Mouse (Mus musculus) neural tube, embryonic 12.5 days (tissue): Measurements from ENCODE around the gene Zfp937. TPM values are rescaled to one million over a fixed set of nuclear protein-coding genes. Genes with fewer than 3 reads are reported as not detected.
"Not testable (repeated sequence)": the region's sequence is repeated elsewhere in the genome, so short reads cannot be mapped to it uniquely, and the experiment has no call there.

ENCODE experiments used
- ATAC-seq: fragments of 200-750 bp; cut with Nextera tagmentation; 2 replicates; pipeline ENCODE4 v1.8.0; 2017; ENCODE audit warnings: low read depth, mild to moderate bottlenecking, moderate TSS enrichment, moderate library complexity; ENCODE audit not compliant: low FRiP score
- H3K27ac ChIP-seq: fragments of 300-500 bp; sonication (generic); 2 replicates; pipeline ENCODE4 v1.5.1; 2016
- H3K27me3 ChIP-seq: fragments of 300-500 bp; sonication (generic); replicated peaks from 2 replicates; pipeline ENCODE4 v1.6.1; 2016; ENCODE audit warnings: mild to moderate bottlenecking
- H3K36me3 ChIP-seq: fragments of 300-500 bp; sonication (generic); 2 replicates; pipeline ENCODE4 v1.6.1; 2016; ENCODE audit warnings: mild to moderate bottlenecking
- H3K4me1 ChIP-seq: fragments of 300-500 bp; sonication (generic); 2 replicates; pipeline ENCODE4 v1.6.1; 2016
- H3K4me2 ChIP-seq: fragments of 300-500 bp; sonication (generic); replicated peaks from 2 replicates; pipeline ENCODE4 v1.6.1; 2016; ENCODE audit warnings: mild to moderate bottlenecking
- H3K4me3 ChIP-seq: fragments of 300-500 bp; sonication (generic); 2 replicates; pipeline ENCODE4 v1.5.1; 2016
- H3K9ac ChIP-seq: fragments of 300-500 bp; sonication (generic); 2 replicates; pipeline ENCODE4 v1.6.1; 2016; ENCODE audit warnings: mild to moderate bottlenecking
- H3K9me3 ChIP-seq: fragments of 300-500 bp; sonication (generic); 2 replicates; pipeline ENCODE4 v1.6.1; 2016; ENCODE audit warnings: mild to moderate bottlenecking
- WGBS: fragments of 180-500 bp; shearing (Covaris S2); methylation state at CpG from one replicate; pipeline ENCODE4 v1.1.7; 2016; 5-methylcytosine and 5-hydroxymethylcytosine counted together
- polyA plus RNA-seq: library from polyadenylated mRNA; unstranded; fragments of >200 nt; fragmentation: Nextera tagmentation; extraction: Ambion mirVana; gene quantifications from 2 replicates; pipeline ENCODE4 v1.2.1, GENCODE M21; 2016

Zfp937 gene
- polyA plus RNA-seq: 11.9 and 12.3 TPM in 2 replicates

DNA sequence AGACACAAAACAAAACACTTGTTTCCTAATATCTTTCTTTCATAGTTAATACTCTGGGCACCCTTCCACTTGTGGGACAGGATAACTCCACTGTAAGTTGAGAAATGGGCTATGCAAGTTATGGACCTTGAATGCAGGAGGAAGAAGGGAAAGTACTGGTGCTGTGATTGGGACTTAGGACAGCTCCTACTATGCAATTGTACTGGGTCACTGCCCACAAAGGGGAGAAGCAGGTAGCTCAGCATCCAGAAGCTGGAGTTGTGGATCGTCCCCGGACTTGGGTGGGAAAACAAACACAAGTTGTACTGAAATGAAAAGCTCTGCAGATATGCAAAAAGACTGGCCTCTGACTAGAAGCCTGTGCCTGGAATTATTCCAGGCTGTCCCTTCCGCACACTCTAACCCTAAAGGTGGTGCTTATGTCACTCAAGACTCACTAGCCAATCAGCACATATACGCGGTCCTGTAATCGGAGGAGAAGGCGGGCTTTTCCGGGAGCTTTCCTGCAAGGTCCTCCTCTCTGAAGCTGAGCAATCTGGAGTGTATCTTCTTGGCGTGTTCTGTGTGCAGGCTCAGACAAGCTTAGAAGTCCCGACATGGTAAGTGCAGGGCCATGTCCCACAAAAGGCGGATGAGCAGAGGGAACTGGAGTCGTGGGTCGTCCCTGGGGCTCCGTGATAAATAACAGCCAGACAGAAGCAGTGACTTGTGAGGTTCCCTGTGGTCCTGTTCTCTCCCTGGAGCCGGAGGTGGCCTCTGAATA is at the start of gene Zfp937:
Gene Zfp937, plus strand, starts transcription at position 474 of the 763 bp plus-strand sequence.
- H3K4me1 ChIP-seq, H3K36me3 ChIP-seq, H3K27me3 ChIP-seq, H3K9me3 ChIP-seq, H3K27ac ChIP-seq: not testable (repeated sequence)
- ATAC-seq: peak; percentile 100
- Histone ChIP-seq H3K9ac (peak within 1 kb of the TSS; percentile 38; the same call in 1 of the 2 replicates), H3K4me3 (peak within 1 kb of the TSS; percentile 42), H3K4me2 (peak within 1 kb of the TSS; percentile 54)
- 2% methylated on average over 15 of the region's 15 CpGs for WGBS

DNA sequence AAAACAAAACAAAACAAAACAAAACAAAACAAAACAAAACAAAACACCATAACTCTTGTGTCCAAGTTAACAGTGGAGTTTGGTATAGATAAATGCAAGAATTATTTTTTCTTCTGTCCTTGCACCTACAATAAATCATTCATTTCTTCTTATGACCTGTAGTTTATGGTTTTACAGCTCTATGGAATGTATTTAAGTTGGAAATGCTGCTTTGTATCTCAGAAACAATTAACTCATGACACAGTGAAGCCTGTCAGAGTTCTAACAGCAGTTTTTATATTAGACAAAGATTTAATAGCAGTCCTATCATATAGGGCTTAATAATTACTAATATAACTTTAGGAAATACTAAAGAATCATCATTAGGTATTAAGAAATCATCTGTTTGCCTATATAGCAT is 44.0 kb upstream of the Zfp937 start:
- Histone ChIP-seq H3K27me3 (no peaks in the 10 kb centered on the region), H3K27ac (no peak overlapping the region), H3K4me2 (no peak overlapping the region), H3K9ac (no peak overlapping the region), H3K4me1 (no peaks in the 10 kb centered on the region), H3K9me3 (peaks cover 3% of the 10 kb centered on the region; the same call in 1 of the 2 replicates), H3K36me3 (no peaks in the 10 kb centered on the region), H3K4me3 (no peak overlapping the region)
- ATAC-seq: no peak

DNA sequence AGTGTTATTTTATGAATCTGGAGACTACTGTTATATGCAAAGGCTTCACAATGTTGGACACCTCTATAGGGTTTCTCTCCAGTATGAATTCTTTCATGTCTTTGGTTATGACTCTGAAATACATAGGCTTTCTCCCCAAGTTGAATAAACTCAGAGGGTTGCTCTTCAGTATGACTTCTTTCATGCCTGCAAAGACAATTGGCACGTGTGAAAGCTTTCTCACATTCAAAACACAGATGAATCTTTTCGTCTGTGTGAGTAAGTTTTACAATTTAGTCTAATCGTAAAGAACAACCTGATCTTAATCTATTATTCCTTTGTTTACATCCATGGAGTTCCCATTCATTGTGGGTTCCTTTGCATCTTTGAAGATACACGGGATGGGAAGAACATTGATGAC is 38.3 kb upstream of the Zfp937 start, which contains the start of gene Gm10770:
Gene Gm10770, minus strand, starts transcription at position 101 of the 400 bp plus-strand sequence.
- H3K4me3 ChIP-seq, H3K9ac ChIP-seq, H3K36me3 ChIP-seq, H3K4me1 ChIP-seq, ATAC-seq, H3K4me2 ChIP-seq, H3K9me3 ChIP-seq, H3K27me3 ChIP-seq, H3K27ac ChIP-seq: not testable (repeated sequence)
- WGBS: 87% methylated on average over 4 of the region's 4 CpGs

DNA sequence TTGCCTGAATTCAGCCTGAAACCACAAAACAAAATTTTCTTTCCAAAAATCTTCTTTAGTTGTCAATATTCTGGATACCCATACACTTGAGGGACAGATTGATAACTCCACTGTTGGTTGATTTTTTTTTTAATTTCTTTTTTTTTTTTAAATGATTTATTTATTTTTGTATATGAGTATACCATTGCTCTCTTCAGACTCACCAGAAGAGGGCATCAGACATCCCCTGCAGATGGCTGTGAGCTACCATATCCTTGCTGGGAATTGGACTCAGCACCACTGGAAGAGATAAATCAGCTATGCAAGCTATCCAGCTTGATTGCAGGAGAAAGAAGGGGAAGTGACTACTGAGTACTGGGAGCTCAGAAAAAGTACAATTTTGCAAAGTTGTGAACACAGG is 36.8 kb upstream of the Zfp937 start:
- not testable (repeated sequence) for H3K9ac ChIP-seq, H3K4me3 ChIP-seq, H3K36me3 ChIP-seq, H3K27ac ChIP-seq, H3K4me1 ChIP-seq, ATAC-seq, H3K4me2 ChIP-seq, H3K27me3 ChIP-seq, H3K9me3 ChIP-seq

DNA sequence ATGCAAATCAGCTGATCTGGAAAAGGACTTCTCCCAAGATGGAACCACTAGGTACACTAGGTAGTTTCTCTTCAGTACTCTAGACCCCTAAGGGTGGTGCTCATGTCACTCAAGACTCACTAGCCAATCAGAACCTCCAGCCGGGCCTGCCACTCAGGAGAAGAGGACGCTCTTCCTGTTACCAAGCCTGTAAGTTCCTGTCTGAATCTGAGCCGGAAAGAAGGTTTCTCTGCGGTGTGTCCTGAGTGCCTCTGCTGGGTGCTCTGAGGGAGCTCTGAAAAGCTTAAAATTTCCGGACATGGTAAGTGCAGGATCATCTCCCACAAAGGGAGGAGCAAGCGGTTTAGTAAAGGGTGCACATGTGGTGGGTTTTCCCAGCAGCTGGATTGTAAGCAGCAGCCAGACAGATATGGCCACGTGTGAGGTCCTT is 36.3 kb upstream of the Zfp937 start, which contains the start of gene Gm14139:
Gene Gm14139, plus strand, starts transcription at position 186 of the 430 bp plus-strand sequence.
- ATAC-seq: not testable (repeated sequence)

DNA sequence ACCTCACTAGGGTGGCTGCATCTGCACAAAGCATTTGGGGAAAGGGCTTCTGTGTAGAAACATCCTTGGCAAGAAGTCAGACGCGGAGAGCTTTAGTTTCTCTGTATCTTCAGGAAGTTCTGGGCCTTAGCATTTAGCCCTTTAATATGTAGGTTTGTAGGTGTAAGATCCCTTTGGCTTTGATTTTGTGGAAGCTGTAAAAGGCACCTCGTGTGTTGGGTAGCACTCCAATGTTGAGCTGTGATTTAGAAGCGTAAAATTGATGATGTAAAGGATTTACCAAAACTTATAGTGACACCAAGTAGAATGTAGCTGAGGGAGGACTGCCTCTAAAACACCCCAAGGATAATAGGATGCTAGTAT is 471 bp downstream of the Zfp937 start:
- H3K36me3 ChIP-seq, H3K27me3 ChIP-seq, H3K4me1 ChIP-seq, H3K27ac ChIP-seq, H3K9me3 ChIP-seq: not testable (repeated sequence)
- Histone ChIP-seq H3K4me2 (peak overlapping the region; percentile 54), H3K4me3 (peak overlapping the region; percentile 42), H3K9ac (peak overlapping the region; percentile 38; the same call in 1 of the 2 replicates)
- 18% methylated on average over 4 of the region's 4 CpGs for WGBS
- peak; percentile 21 for ATAC-seq

More for the DNA sequence above, 36.3 kb upstream of the Zfp937 start, which contains the start of gene Gm14139:
- H3K4me1 ChIP-seq, H3K4me3 ChIP-seq, H3K4me2 ChIP-seq, H3K9ac ChIP-seq, H3K36me3 ChIP-seq, H3K27me3 ChIP-seq, H3K27ac ChIP-seq, H3K9me3 ChIP-seq: not testable (repeated sequence)
- WGBS: 79% methylated on average over 7 of the region's 7 CpGs

DNA sequence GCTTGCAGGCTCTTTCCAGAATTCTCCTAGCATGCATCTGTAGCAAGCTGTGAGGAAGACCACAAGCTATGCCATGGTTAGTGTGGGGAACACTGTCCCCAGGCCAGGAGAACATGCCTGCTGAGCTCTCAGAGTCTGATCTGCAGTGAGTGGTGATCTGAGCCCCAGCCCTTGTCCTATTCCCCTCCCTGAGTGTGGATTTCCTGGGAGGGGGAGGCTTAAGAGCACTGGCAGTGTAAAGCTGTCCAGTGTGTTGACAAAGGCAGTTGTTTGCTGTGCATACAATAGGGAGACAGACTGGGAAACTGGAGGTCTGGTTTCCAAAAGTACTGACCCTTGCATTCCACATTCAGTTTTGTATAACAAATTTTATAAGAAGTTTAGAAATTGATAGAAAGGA is 5.4 kb downstream of the Zfp937 start:
- not testable (repeated sequence) for H3K27ac ChIP-seq, H3K9me3 ChIP-seq, H3K36me3 ChIP-seq, H3K9ac ChIP-seq, ATAC-seq, H3K4me2 ChIP-seq, H3K4me1 ChIP-seq, H3K4me3 ChIP-seq, H3K27me3 ChIP-seq

DNA sequence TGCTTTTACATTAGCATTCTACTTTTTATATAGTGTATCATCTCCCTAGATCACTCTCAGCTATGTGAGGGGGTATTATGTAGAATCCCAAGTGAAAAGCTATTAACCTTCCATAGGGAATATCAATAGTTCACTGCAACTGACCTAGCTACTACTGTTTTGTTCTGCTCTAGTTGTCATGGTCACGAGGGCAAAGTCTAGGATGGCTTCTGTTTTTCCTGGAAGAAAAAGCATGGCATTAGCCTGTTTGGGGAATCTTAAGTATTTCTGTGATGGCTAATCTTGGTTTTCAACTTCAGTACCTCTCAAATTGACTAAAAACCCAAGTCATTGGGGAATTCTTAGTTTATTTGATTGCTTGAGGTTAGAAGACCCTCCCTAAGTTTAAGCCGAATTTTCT is 25.3 kb downstream of the Zfp937 start:
- 94% methylated on average over 2 of the region's 2 CpGs for WGBS
- ATAC-seq: no peak
- Histone ChIP-seq H3K27me3 (no peaks in the 10 kb centered on the region), H3K27ac (no peak overlapping the region), H3K36me3 (peaks cover 23% of the 10 kb centered on the region), H3K9ac (no peak overlapping the region), H3K4me3 (no peak overlapping the region), H3K9me3 (peaks cover 21% of the 10 kb centered on the region), H3K4me2 (no peak overlapping the region), H3K4me1 (no peaks in the 10 kb centered on the region)

DNA sequence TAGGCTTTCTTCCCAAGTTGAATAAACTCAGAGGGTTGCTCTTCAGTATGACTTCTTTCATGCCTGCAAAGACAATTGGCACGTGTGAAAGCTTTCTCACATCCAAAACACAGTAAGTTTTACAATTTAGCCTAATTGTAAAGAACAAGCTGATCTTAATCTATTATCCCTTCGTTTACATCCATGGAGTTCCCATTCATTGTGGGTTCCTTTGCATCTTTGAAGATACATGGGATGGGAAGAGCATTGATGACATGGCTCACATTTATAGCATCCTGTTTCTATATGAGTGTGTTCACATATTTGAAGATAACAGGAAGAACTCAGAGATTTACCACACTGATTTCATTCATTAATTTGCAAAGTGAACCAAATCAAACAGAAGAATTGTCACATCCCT is 37.6 kb downstream of the Zfp937 start, which contains the start of gene Gm21994:
Gene Gm21994, minus strand, starts transcription at position 101 of the 400 bp plus-strand sequence.
- H3K27ac ChIP-seq, H3K27me3 ChIP-seq, H3K9ac ChIP-seq, H3K9me3 ChIP-seq, H3K4me3 ChIP-seq, H3K36me3 ChIP-seq, H3K4me2 ChIP-seq, H3K4me1 ChIP-seq, ATAC-seq: not testable (repeated sequence)
- WGBS: 70% methylated on average over 2 of the region's 2 CpGs

DNA sequence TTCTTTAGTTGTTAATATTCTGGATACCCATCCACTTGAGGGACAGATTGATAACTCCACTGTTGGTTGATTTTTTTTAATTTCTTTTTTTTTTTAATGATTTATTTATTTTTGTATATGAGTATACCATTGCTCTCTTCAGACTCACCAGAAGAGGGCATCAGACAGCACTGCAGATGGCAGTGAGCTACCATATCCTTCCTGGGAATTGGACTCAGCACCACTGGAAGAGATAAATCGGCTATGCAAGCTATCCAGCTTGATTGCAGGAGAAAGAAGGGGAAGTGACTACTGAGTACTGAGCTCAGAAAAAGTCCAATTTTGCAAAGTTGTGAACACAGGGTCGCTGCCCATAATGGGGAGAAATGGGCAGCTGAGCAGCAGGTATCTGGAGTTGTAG is 39.0 kb downstream of the Zfp937 start:
- not testable (repeated sequence) for H3K36me3 ChIP-seq, ATAC-seq, H3K4me2 ChIP-seq, H3K27me3 ChIP-seq, H3K9ac ChIP-seq, H3K4me3 ChIP-seq, H3K9me3 ChIP-seq, H3K27ac ChIP-seq, H3K4me1 ChIP-seq
- WGBS: 79% methylated on average over 2 of the region's 2 CpGs

DNA sequence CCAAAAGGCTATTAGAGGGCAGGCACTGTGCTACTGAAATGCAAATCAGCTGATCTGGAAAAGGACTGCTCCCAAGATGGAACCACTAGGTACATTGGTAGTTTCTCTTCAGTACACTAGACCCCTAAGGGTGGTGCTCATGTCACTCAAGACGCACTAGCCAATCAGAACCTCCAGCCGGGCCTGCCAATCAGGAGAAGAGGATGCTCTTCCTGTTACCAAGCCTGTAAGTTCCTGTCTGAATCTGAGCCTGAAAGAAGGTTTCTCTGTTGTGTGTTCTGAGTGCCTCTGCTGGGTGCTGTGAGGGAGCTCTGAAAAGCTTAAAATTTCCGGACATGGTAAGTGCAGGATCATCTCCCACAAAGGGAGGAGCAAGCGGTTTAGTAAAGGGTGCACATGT is 39.4 kb downstream of the Zfp937 start, which contains the start of gene Gm14124:
Gene Gm14124, plus strand, starts transcription at position 227 of the 400 bp plus-strand sequence.
- WGBS: 79% methylated on average over 4 of the region's 4 CpGs
- H3K36me3 ChIP-seq, H3K4me3 ChIP-seq, H3K4me1 ChIP-seq, H3K27me3 ChIP-seq, H3K9ac ChIP-seq, H3K27ac ChIP-seq, ATAC-seq, H3K9me3 ChIP-seq, H3K4me2 ChIP-seq: not testable (repeated sequence)
